Comparison of ENCODE assay signal across 27 mouse cellular contexts in genomic region chr16:26546879-26547206, GRCm38 (mm10). TPM values are rescaled to one million over a fixed set of nuclear protein-coding genes. Genes with fewer than 3 reads are reported as not detected.
DNase-seq lines count a peak whose midpoint lies in the region; ATAC-seq and TF ChIP-seq lines count a peak whose summit lies in the region.
"Had no signal": no experiment of that assay in that cellular context is flagged by ENCODE, and none has a peak within 500 bp of the region (broad histone marks: within the 10 kb centered on the region; RNA-seq: fewer than 3 reads in every experiment).

No protein-coding gene starts in this region.

- H3K27me3 ChIP-seq in hindbrain, embryonic 12.5 days: no peaks in the 10 kb centered on the region
- no peaks in the 10 kb centered on the region for H3K27me3 ChIP-seq in hindbrain, postnatal 0 days (ENCODE audit: insufficient read depth, low read length)
- H3K27me3 ChIP-seq in lung, embryonic 16.5 days (ENCODE audit: control insufficient read depth, insufficient read depth, low read depth, low read length): no peaks in the 10 kb centered on the region
- no peaks in the 10 kb centered on the region for H3K27me3 ChIP-seq in hindbrain, embryonic 13.5 days
- H3K27me3 ChIP-seq in hindbrain, embryonic 16.5 days (replicated peaks; ENCODE audit: control insufficient read depth, insufficient read depth, low read length): no peaks in the 10 kb centered on the region
- H3K27me3 ChIP-seq: heart, embryonic 12.5 days; limb, embryonic 15.5 days had no signal

- WGBS in hindbrain, embryonic 12.5 days: 74% methylated on average over 1 of the region's 1 CpGs
- 71% methylated on average over 1 of the region's 1 CpGs for WGBS in hindbrain, postnatal 0 days
- WGBS in lung, embryonic 16.5 days: 55% methylated on average over 1 of the region's 1 CpGs
- 62% methylated on average over 1 of the region's 1 CpGs for WGBS in hindbrain, embryonic 13.5 days
- 63% methylated on average over 1 of the region's 1 CpGs for WGBS in hindbrain, embryonic 16.5 days

- DNase-seq in hindbrain, postnatal 0 days (ENCODE audit: low spot score): no peak
- no peak for DNase-seq in lung, postnatal 25 days (ENCODE audit: low spot score)
- DNase-seq in ovary, postnatal 10 days (ENCODE audit: low spot score): no peak
- DNase-seq: adrenal gland, adult 2 months; cerebellum, adult 9-10 months; gastrocnemius, postnatal 10 days; heart, adult 11 months; heart, postnatal 14 days; kidney, adult 2 months; lung, postnatal 36 days; thymus, postnatal 4 days had no signal

- H3K27ac ChIP-seq in hindbrain, embryonic 12.5 days: peak overlapping the region; percentile 40; the same call in 1 of the 2 replicates
- H3K27ac ChIP-seq in hindbrain, postnatal 0 days: no peak overlapping the region
- H3K27ac ChIP-seq in lung, embryonic 16.5 days (ENCODE audit: low read length): no peak overlapping the region
- H3K27ac ChIP-seq in hindbrain, embryonic 13.5 days: peak overlapping the region; percentile 68
- no peak overlapping the region for H3K27ac ChIP-seq in hindbrain, embryonic 16.5 days (ENCODE audit: low read depth, low read length)
- H3K27ac ChIP-seq: limb, embryonic 15.5 days had no signal

- H3K9ac ChIP-seq in hindbrain, embryonic 12.5 days: no peak overlapping the region
- H3K9ac ChIP-seq in hindbrain, postnatal 0 days (replicated peaks; ENCODE audit: low read length): no peak overlapping the region
- no peak overlapping the region for H3K9ac ChIP-seq in lung, embryonic 16.5 days (ENCODE audit: low read length)
- H3K9ac ChIP-seq in hindbrain, embryonic 13.5 days: no peak overlapping the region
- H3K9ac ChIP-seq in hindbrain, embryonic 16.5 days (ENCODE audit: low read depth, low read length): no peak overlapping the region
- H3K9ac ChIP-seq: heart, embryonic 12.5 days; limb, embryonic 15.5 days had no signal

- ATAC-seq in hindbrain, embryonic 12.5 days (ENCODE audit: low FRiP score): peak; percentile 29; the same call in 1 of the 2 replicates
- no peak for ATAC-seq in hindbrain, postnatal 0 days
- ATAC-seq in lung, embryonic 16.5 days (ENCODE audit: low read depth): 0 out of 2 replicates have a peak, but pooled peaks have one; percentile 15
- ATAC-seq in hindbrain, embryonic 13.5 days (ENCODE audit: low FRiP score): peak; percentile 45; the same call in 1 of the 2 replicates
- peak; percentile 54 for ATAC-seq in hindbrain, embryonic 16.5 days
- no peak for ATAC-seq in erythroblast, adult 5-6 weeks (replicated peaks; ENCODE audit: low FRiP score, poor library complexity, severe bottlenecking)
- ATAC-seq: inflammation-experienced regulatory T-cells, adult 6 months had no signal

- H3K4me3 ChIP-seq in hindbrain, embryonic 12.5 days: no peak overlapping the region
- H3K4me3 ChIP-seq in hindbrain, postnatal 0 days (ENCODE audit: low read length): no peak overlapping the region
- no peak overlapping the region for H3K4me3 ChIP-seq in lung, embryonic 16.5 days (ENCODE audit: low read length)
- H3K4me3 ChIP-seq in hindbrain, embryonic 13.5 days: no peak overlapping the region
- H3K4me3 ChIP-seq in hindbrain, embryonic 16.5 days (ENCODE audit: low read length): no peak overlapping the region
- H3K4me3 ChIP-seq: erythroblast, embryonic 14.5 days; heart, embryonic 12.5 days; limb, embryonic 15.5 days had no signal

- H3K4me2 ChIP-seq in hindbrain, embryonic 12.5 days (replicated peaks): no peak overlapping the region
- no peak overlapping the region for H3K4me2 ChIP-seq in hindbrain, postnatal 0 days (ENCODE audit: low read depth, low read length)
- H3K4me2 ChIP-seq in lung, embryonic 16.5 days (ENCODE audit: low read depth, low read length): no peak overlapping the region
- H3K4me2 ChIP-seq in hindbrain, embryonic 13.5 days: peak overlapping the region; percentile 10
- H3K4me2 ChIP-seq in hindbrain, embryonic 16.5 days (ENCODE audit: low read length): no peak overlapping the region
- H3K4me2 ChIP-seq: heart, embryonic 12.5 days; limb, embryonic 15.5 days had no signal

- no peaks in the 10 kb centered on the region for H3K9me3 ChIP-seq in hindbrain, embryonic 12.5 days (replicated peaks)
- H3K9me3 ChIP-seq in hindbrain, postnatal 0 days (ENCODE audit: low read length): no peaks in the 10 kb centered on the region
- H3K9me3 ChIP-seq in lung, embryonic 16.5 days (ENCODE audit: control insufficient read depth, low read length): no peaks in the 10 kb centered on the region
- H3K9me3 ChIP-seq in hindbrain, embryonic 13.5 days: no peaks in the 10 kb centered on the region
- no peaks in the 10 kb centered on the region for H3K9me3 ChIP-seq in hindbrain, embryonic 16.5 days (ENCODE audit: control insufficient read depth, low read length)
- H3K9me3 ChIP-seq: heart, embryonic 12.5 days; limb, embryonic 15.5 days had no signal

- no peak for TF ChIP-seq CTCF in hindbrain, postnatal 0 days (IDR thresholded peaks at IDR 0.05; ENCODE audit: low read depth)

- peaks cover 6% of the 10 kb centered on the region; the same call in 1 of the 2 replicates for H3K4me1 ChIP-seq in hindbrain, embryonic 12.5 days
- H3K4me1 ChIP-seq in hindbrain, postnatal 0 days (ENCODE audit: insufficient read depth, low read length): no peaks in the 10 kb centered on the region
- H3K4me1 ChIP-seq in lung, embryonic 16.5 days (replicated peaks; ENCODE audit: control insufficient read depth, insufficient read depth, low read length): no peaks in the 10 kb centered on the region
- peaks cover 13% of the 10 kb centered on the region for H3K4me1 ChIP-seq in hindbrain, embryonic 13.5 days (replicated peaks)
- peaks cover 9% of the 10 kb centered on the region for H3K4me1 ChIP-seq in hindbrain, embryonic 16.5 days (ENCODE audit: control insufficient read depth, insufficient read depth, low read depth, low read length)
- H3K4me1 ChIP-seq: limb, embryonic 15.5 days had no signal

- no peaks in the 10 kb centered on the region for H3K36me3 ChIP-seq in hindbrain, embryonic 12.5 days
- no peaks in the 10 kb centered on the region for H3K36me3 ChIP-seq in hindbrain, postnatal 0 days (ENCODE audit: insufficient read depth, low read length)
- H3K36me3 ChIP-seq in lung, embryonic 16.5 days (ENCODE audit: control insufficient read depth, insufficient read depth, low read length): no peaks in the 10 kb centered on the region
- H3K36me3 ChIP-seq in hindbrain, embryonic 13.5 days: no peaks in the 10 kb centered on the region
- no peaks in the 10 kb centered on the region for H3K36me3 ChIP-seq in hindbrain, embryonic 16.5 days (ENCODE audit: control insufficient read depth, insufficient read depth, low read length)
- H3K36me3 ChIP-seq: heart, embryonic 12.5 days; limb, embryonic 15.5 days had no signal

RNA-seq across cellular contexts. Expression of gene Tmem207, which starts 20.3 kb away (rescaled TPM):
- polyA plus RNA-seq in hindbrain, embryonic 12.5 days (2016; fragmentation: Nextera tagmentation; extraction: Ambion mirVana): 0.52 TPM in 1 of 2 replicates, not detected in the other
- not detected in 2 replicates for total RNA-seq in hindbrain, postnatal 0 days (2014; rRNA removed)
- polyA plus RNA-seq in hindbrain, postnatal 0 days (2015; fragmentation: Nextera tagmentation; extraction: Ambion mirVana): 0.08 TPM in 1 of 2 replicates, not detected in the other
- polyA plus RNA-seq in lung, embryonic 16.5 days (2015; fragmentation: Nextera tagmentation; extraction: Ambion mirVana): not detected in 2 replicates
- polyA plus RNA-seq in hindbrain, embryonic 13.5 days (2015; fragmentation: Nextera tagmentation; extraction: Ambion mirVana): 0.14 and 0.16 TPM in 2 replicates
- polyA plus RNA-seq in hindbrain, embryonic 16.5 days (2015; fragmentation: Nextera tagmentation; extraction: Ambion mirVana): not detected in 2 replicates
- total RNA-seq in erythroblast, adult 5-6 weeks (2015; ENCODE audit: low replicate concordance): not detected in 2 replicates
- total RNA-seq in erythroblast, adult 5-6 weeks (2017; ENCODE audit: low replicate concordance): not detected in 2 replicates
- total RNA-seq: adrenal gland, adult 2 months; gastrocnemius, postnatal 10 days; heart, postnatal 14 days; left cerebral cortex, adult 18-20 months; left cerebral cortex, postnatal 36 days; megakaryocyte-erythroid progenitor cell, adult 5-6 weeks had no signal
- polyA plus RNA-seq: adrenal gland, adult 2 months; cortical plate, adult 2 months; embryonic facial prominence, embryonic 11.5 days; erythroblast, embryonic 14.5 days; frontal cortex, adult 2 months; heart, embryonic 12.5 days; inflammation-experienced regulatory T-cells, adult 6 months; limb, embryonic 15.5 days; liver, embryonic 16.5 days had no signal

RNA-seq across cellular contexts. Expression of gene Il1rap, which starts 34.7 kb away (rescaled TPM):
- polyA plus RNA-seq in hindbrain, embryonic 12.5 days (2016; fragmentation: Nextera tagmentation; extraction: Ambion mirVana): 5.9 and 7.8 TPM in 2 replicates
- total RNA-seq in hindbrain, postnatal 0 days (2014; rRNA removed): 15.1 and 15.5 TPM in 2 replicates
- 10.6 and 11.5 TPM in 2 replicates for polyA plus RNA-seq in hindbrain, postnatal 0 days (2015; fragmentation: Nextera tagmentation; extraction: Ambion mirVana)
- 14.5 and 16.1 TPM in 2 replicates for polyA plus RNA-seq in lung, embryonic 16.5 days (2015; fragmentation: Nextera tagmentation; extraction: Ambion mirVana)
- 7.8 and 7.9 TPM in 2 replicates for polyA plus RNA-seq in hindbrain, embryonic 13.5 days (2015; fragmentation: Nextera tagmentation; extraction: Ambion mirVana)
- polyA plus RNA-seq in hindbrain, embryonic 16.5 days (2015; fragmentation: Nextera tagmentation; extraction: Ambion mirVana): 13.0 and 13.6 TPM in 2 replicates
- total RNA-seq in erythroblast, adult 5-6 weeks (2015; ENCODE audit: low replicate concordance): 4.4 and 10.2 TPM in 2 replicates
- total RNA-seq in erythroblast, adult 5-6 weeks (2017; ENCODE audit: low replicate concordance): 3.1 and 4.6 TPM in 2 replicates

Comparison
In these comparisons a context has a peak if more than half of its experiments do, and no peak if none do; other contexts are left out.
1. ATAC-seq: peak in hindbrain, embryonic 12.5 days (single experiment), lung, embryonic 16.5 days (single experiment), hindbrain, embryonic 13.5 days (single experiment) and hindbrain, embryonic 16.5 days (single experiment); none in hindbrain, postnatal 0 days (single experiment) and erythroblast, adult 5-6 weeks (single experiment).
2. H3K27ac ChIP-seq: peak in hindbrain, embryonic 12.5 days (single experiment) and hindbrain, embryonic 13.5 days (single experiment); none in hindbrain, postnatal 0 days (single experiment), lung, embryonic 16.5 days (single experiment) and hindbrain, embryonic 16.5 days (single experiment).